ENCODE assay signal across 13 mouse cellular contexts in genomic region chr4:137928813-137929212, GRCm38 (mm10).
DNase-seq lines count a peak whose midpoint lies in the region; ATAC-seq lines count a peak whose summit lies in the region.
"Had no signal": no experiment of that assay in that cellular context is flagged by ENCODE, and none has a peak within 500 bp of the region (broad histone marks: within the 10 kb centered on the region; RNA-seq: fewer than 3 reads in every experiment).

No protein-coding gene starts in this region.

- H3K4me1 ChIP-seq in heart, embryonic 13.5 days: peaks cover 90% of the 10 kb centered on the region
- H3K4me1 ChIP-seq in limb, embryonic 11.5 days (ENCODE audit: control insufficient read depth, insufficient read depth, low read length): peaks cover 33% of the 10 kb centered on the region

- H3K9ac ChIP-seq in heart, embryonic 13.5 days: no peak overlapping the region
- no peak overlapping the region for H3K9ac ChIP-seq in limb, embryonic 11.5 days (ENCODE audit: low read length)
- H3K9ac ChIP-seq: forebrain, embryonic 15.5 days; hindbrain, embryonic 13.5 days had no signal

- H3K4me3 ChIP-seq in heart, embryonic 13.5 days: no peak overlapping the region
- no peak overlapping the region for H3K4me3 ChIP-seq in limb, embryonic 11.5 days (ENCODE audit: low read depth, low read length)
- H3K4me3 ChIP-seq: forebrain, embryonic 15.5 days; hindbrain, embryonic 13.5 days had no signal

- no peaks in the 10 kb centered on the region for H3K27me3 ChIP-seq in heart, embryonic 13.5 days (replicated peaks)
- no peaks in the 10 kb centered on the region for H3K27me3 ChIP-seq in limb, embryonic 11.5 days (ENCODE audit: control insufficient read depth, insufficient read depth, low read length)
- H3K27me3 ChIP-seq: forebrain, embryonic 15.5 days; hindbrain, embryonic 13.5 days had no signal

- H3K36me3 ChIP-seq in heart, embryonic 13.5 days: peaks cover 40% of the 10 kb centered on the region
- no peaks in the 10 kb centered on the region; the same call in 1 of the 2 replicates for H3K36me3 ChIP-seq in limb, embryonic 11.5 days (ENCODE audit: control insufficient read depth, insufficient read depth, low read length)
- H3K36me3 ChIP-seq: forebrain, embryonic 15.5 days had no signal

- no peak overlapping the region for H3K4me2 ChIP-seq in heart, embryonic 13.5 days
- H3K4me2 ChIP-seq in limb, embryonic 11.5 days (ENCODE audit: low read depth, severe bottlenecking): no peak overlapping the region
- H3K4me2 ChIP-seq: forebrain, embryonic 15.5 days; hindbrain, embryonic 13.5 days had no signal

- H3K27ac ChIP-seq in heart, embryonic 13.5 days (replicated peaks): peak overlapping the region; percentile 91
- 0 out of 2 replicates have a peak overlapping the region, but pooled peaks have one; percentile 42 for H3K27ac ChIP-seq in limb, embryonic 11.5 days (replicated peaks; ENCODE audit: low read depth, low read length)
- H3K27ac ChIP-seq: forebrain, embryonic 15.5 days; hindbrain, embryonic 13.5 days had no signal

- WGBS in heart, embryonic 13.5 days: 79% methylated on average over 1 of the region's 1 CpGs
- WGBS in limb, embryonic 11.5 days: 83% methylated on average over 1 of the region's 1 CpGs

- no peak for ATAC-seq in heart, embryonic 13.5 days (ENCODE audit: extremely low read depth, insufficient number of reproducible peaks, low FRiP score, low TSS enrichment)
- no peak for ATAC-seq in limb, embryonic 11.5 days (ENCODE audit: insufficient number of reproducible peaks, low FRiP score, low TSS enrichment, low read depth)
- ATAC-seq: forebrain, embryonic 15.5 days had no signal

- no peaks in the 10 kb centered on the region for H3K9me3 ChIP-seq in heart, embryonic 13.5 days
- no peaks in the 10 kb centered on the region for H3K9me3 ChIP-seq in limb, embryonic 11.5 days (ENCODE audit: control insufficient read depth, low read length)
- H3K9me3 ChIP-seq: forebrain, embryonic 15.5 days; hindbrain, embryonic 13.5 days had no signal

- DNase-seq in heart, postnatal 4 days: no peak
- DNase-seq in lung, postnatal 36 days: peak; percentile 59
- DNase-seq in lung, postnatal 25 days (ENCODE audit: low spot score): no peak
- no peak for DNase-seq in limb, embryonic 11.5 days (ENCODE audit: low spot score)
- DNase-seq in adrenal gland, postnatal 25 days: no peak
- no peak for DNase-seq in layer of hippocampus, adult 9-10 months (ENCODE audit: low spot score)
- DNase-seq: cerebellum, adult 11-12 months; layer of hippocampus, postnatal 36 days; left cerebral cortex, postnatal 4 days; midbrain, embryonic 14.5 days had no signal
